Mouse (Mus musculus) testis, postnatal 10 days (tissue): ENCODE measurements around the gene Fam189b.
A peak's percentile ranks its signal among the peaks of the same experiment; 100 is the strongest.
"Not testable (repeated sequence)": the region's sequence is repeated elsewhere in the genome, so short reads cannot be mapped to it uniquely, and the experiment has no call there.

ENCODE experiments used
- DNase-seq: peaks from one replicate; pipeline ENCODE4 v3.0.0; 2021; ENCODE audit warnings: low spot score

Fam189b gene

DNA sequence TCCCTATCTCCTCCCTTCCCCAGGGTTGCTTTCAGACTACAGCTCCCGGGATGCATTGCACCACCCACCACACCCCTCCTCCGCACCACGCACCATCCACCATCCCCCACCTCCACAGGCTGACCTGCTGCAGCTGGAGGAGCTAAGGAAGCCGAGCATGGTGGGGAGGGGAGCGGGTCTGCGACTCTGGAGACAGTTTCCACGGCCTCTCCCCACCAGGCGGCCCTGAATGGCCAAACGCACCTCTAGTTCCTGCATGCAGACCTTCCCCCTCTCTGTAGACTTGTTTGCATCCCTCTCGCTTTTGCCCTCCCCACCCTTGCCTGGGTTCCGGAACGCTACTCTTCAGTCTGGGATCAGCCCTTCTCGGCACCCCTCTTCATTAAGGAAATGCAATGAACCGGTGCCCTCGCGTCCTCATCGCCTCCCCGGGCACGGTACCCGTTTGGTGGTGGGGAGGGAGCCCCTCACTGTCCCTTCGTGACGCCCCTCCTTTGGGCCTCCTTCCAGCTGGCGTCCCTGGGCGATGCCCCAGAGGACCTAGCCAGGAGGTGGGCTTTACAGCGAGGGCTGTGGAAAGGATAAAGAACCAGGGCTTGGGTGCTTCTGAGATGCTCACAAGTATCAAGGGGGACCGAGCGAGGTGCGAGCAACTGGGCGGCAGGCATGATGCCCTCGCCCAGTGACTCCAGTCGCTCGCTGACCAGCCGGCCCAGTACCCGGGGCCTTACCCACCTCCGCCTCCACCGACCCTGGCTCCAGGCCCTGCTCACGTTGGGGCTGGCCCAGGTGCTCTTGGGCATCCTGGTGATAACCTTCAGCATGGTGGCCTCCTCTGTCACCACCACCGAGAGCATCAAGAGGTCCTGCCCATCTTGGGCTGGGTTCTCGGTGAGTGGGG lies at the start of gene Fam189b:
Gene Fam189b (plus strand): TSS at position 86 of the 901 bp plus-strand sequence.
- peak; percentile 90 for DNase-seq

DNA sequence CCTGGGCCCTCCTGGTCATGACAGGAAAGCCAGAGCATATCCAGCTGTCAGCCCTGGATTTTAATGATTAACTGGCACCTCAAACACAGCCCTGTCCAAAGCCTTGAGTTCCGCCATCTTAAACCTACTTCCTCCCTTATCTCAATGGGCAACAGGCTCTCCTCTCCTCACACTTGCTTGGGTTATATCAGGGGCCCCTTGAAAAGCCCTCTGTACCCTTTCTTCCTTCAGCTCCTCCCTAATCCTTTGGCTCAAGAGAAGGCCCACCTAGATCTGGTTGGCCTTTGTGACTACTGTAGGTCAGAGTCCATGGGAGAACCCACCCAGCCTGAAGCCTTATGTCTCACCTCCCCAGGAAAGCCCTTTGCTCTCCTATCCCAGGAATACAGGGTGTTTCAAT lies 49.2 kb upstream of the Fam189b start:
- DNase-seq: no peak

DNA sequence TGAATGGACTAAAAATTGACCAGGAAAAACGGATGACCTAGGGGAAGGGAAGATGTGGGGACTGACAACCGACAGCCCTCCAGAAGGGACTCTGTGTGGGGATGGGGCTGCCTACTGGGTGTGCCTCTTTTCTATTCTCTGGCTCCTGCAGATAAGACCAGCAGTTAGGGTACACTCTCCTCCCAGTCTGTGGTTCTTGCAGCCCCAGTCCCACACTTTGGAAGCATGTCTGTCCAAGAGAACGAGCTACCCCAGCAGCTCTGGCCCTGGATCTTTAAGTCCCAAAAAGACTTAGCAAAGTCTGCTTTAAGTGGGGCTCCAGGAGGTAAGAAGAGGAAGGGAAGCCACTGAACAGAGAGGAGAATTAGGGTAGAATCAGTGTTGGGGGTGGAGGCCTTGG lies 47.0 kb upstream of the Fam189b start, which contains the start of gene Pklr:
Gene Pklr (plus strand): TSS at position 185 of the 400 bp plus-strand sequence.
- DNase-seq: no peak

DNA sequence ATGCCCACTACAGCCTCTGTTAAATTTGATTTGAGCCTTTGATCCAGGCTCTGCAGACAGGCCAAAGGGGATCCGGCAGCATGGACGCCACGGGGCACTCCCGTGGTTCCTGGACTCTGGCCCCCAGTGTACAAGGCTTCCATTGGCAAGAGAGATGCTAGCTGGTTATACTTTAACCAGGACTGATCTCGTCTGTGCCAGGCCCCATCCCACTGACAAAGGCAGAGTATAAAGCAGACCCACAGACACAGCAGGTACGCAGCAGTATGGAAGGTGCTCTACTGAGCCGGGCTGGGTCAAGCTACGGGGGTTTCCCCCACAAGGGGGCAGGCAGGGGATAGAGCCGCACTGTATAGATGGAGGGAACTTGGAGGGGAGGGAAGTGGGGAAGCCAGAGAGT lies 46.6 kb upstream of the Fam189b start:
- no peak for DNase-seq

DNA sequence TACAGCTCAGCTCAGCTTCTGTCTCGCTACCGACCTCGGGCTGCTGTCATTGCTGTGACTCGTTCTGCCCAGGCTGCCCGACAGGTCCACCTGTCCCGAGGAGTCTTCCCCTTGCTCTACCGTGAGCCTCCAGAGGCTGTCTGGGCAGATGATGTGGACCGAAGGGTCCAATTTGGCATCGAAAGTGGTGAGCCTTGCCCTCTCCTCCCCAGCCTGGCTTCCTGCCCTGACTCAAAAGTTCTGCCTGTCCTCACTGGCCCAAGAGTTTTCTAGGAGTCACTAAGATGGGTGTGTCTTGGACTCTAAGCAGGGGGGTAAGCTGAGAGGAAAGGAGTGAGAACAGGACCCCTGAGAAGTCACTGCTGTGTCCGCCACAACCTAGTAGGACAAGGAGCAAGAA lies 38.1 kb upstream of the Fam189b start:
- no peak for DNase-seq

DNA sequence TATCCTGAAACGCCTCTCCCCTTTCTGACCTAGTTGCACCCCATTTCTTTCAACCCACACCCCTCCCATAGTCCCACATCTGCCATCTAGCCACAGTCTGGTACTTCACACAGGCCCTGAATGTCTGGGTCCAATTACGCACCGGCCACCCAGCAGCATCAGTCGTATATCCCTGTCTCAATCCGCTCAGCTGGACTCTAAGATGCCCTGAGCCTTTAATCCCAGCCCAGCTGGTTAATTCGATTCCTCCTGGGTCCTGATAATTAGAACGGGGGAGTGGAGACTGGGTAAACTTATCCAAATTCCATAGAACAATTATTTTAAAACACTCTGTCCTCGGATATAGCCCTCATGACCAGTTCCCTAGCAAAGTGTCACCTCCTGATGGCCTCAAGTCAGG lies 37.4 kb upstream of the Fam189b start:
- DNase-seq: no peak

DNA sequence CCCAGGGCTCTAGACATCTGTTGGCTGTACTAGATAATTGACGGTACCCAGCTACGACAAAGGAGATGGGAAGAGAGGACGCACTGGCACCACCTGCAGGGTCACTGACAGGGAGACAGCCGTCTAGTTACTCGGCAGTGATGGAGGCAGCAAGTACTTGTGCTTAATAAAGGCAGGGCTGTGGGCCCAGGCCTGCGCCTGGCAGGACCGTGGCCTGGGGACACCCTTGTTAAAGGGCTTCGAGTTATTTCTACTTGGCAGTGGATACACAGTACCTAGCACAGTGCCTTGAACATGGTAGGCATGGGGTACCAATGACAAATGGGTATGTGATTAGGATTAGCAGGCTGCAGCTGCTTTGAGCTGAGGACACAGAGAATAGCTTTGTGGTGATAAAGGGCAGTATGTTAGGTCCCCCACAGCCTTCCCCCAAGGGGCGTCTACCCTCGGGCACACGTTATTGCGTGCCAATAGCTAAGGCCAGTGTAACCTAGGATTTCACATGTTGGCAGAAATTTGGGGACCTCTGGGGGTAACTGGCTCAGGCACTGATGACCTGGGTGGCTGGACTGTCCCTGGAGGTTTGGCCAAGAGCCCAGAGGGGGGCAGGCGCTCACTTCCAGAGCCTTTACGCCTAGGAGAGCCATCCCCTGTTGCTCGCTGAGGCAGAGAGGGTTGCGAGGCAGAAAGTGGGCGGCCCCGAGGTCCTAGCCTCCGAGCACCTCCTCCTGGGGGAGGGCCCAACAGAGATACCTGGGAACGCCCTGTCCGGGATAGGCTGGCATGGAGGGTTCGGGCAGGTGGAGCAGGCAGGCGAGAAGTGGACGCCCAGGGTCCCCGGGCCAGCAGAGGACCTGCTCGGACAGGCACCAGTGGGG lies 35.6 kb upstream of the Fam189b start:
- no peak for DNase-seq

DNA sequence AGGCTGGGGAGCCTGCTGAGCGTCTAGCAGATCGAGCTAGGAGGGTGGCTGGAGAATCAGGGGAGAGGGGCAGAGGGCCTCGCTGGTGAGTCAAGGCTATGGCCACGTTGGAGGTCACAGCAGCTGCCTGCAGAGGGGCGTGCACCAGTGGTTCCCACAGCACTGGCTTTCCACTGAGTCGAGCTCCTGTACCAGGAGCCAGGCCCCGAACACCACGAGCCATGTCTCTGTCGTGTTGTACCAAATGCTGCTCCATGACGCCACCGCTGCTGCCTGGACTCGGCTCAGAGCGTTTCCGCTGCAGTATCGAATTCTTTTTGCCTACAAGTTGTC lies 35.0 kb upstream of the Fam189b start:
- no peak for DNase-seq

DNA sequence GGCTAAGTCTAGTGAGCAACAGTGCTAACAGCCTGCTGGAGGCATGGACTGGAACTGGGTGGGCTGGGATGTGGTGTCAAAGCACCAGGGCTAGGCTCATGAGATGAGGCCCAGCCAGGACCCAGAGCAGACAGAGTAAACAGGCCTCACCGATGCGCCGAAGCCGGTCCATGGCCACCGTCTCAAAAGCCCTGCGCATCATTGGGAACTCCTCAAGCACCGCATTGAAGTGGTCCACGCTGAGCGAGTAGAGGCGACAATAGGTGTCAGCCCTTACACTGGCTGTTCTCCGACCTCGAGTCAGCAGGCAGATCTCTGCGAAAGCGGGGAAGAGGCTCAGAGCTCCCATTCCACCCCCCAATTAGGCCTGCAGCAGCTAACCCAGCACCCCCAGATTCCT lies 34.4 kb upstream of the Fam189b start:
- no peak for DNase-seq

DNA sequence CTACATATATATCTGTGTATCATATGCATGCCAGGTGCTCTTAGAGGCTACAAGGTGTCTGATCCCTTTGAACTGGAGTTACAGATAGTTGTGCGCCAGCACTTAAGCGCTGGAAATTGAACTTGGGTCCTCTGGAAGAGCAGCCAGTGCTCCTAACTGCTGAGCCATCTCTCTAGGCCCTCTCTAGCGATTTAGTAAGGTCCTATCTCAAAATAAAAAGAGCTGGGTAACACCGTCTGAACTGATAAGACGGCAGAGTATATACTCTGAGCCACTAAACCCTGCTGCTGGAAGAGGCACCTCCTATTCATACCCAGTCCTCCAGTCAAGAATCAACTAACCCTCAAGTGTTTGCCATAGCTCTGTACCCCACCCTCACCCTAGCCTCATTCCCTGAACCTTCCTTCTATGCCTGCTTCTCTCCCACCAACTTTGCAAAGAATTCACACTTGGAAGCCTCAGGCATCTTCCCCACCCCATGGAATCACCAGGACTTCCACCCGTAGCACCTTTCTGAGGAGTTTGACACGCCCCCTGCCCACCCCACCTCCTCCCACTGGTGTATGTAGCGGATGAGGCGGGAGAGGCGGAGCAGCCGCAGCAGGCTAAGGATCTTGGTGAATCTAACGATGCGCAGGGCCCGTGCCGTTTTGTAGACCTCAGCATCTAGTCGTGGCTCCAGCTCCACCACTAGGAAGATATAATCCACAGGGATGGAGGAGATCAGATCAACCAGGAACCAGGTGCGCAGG lies 30.7 kb upstream of the Fam189b start:
- no peak for DNase-seq

DNA sequence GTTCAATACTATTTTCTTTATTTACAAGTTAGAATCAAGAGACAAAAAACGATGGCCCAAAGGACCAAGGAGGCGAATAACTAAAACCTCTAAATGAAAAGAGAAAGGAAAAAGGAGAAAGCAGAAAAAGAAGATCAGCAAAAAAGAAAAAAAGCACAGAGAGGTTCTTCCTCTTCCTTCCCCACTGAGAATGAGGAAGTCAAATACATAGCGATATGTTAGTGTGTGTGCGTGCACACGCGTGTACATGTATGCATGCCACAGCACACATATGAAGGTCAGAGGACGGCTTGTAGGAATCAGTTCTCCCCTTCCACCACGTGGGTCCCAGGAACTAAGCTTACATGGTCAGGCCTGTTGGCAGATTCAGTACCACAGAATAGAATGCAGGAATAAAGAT lies 26.0 kb upstream of the Fam189b start:
- no peak for DNase-seq

DNA sequence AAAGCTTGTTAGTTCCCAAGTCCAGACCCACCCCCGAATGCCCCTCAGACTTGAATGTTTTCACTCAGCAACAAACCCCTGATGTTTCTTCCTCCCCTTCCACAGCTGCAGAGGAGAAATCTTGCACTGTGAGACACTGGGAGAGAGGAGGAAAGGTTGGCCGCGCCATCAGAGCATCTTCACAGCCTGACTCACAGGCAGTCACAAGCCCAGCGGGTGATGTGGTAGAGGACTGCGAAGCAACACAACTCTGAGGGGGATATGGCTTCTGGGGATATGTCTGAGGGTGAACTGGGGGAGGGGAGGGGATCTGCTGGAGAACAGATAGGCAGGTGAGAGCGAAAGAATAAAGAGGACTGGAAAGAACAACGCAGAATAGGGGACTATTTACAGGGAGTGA lies 24.3 kb upstream of the Fam189b start:
- DNase-seq: no peak

DNA sequence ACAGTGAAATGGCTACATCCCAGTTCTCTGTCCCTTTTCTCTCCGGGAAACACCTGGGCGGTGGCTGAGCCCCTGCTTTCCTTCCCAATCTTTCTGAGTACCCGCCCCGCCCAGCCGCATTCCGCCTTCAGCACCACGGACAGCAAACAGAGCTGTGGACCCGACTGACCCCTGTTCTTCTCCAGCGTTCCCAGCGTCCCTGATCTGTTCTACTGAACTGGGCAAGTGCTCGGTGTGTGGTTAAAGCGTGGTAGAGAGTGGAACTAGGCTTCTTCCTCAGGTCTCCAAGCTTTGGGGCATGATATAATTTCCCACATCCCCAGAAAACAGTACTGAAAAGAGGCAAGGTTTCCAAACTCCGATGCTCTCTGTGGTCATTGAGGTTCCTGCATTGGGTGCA lies 23.7 kb upstream of the Fam189b start:
- peak; percentile 90 for DNase-seq

DNA sequence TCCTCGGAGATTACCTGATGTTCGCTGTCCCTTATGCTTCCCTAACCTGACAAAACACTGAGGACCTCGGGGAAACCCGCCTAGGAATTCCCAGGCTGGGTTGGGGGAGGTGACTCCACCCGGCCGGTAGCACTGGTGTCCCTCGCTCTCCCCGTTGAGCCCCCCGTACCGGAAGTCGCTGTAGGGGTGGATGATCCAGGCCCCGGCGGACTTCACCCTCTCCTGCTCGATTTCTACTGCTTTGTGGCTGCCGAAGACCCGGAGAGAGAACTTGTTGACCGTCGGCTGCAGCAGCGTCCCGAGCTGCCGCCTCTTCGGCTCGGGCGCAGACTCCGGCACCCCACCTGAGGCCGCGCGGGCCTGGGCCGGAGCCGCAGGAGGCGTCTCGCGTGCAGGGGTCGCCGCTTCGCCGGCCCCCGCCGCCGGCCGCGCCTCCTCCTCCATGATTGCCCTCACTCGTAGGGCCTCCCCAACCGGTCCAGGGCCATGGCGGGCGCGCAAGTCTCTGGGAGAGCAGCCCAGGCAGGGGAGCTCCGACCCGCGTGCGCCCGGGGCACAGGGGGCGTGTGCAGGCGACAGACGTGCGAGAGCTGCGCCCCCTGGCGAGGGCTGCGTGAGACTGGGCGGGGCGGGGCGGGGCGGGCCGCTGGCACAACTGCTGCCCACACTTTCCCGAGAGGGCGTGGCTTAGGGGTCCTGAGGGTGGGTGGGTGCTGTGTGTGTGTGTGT lies 23.2 kb upstream of the Fam189b start, which contains the start of gene Hcn3:
Gene Hcn3 (minus strand): TSS at position 581 of the 729 bp plus-strand sequence.
- peak; percentile 83 for DNase-seq

DNA sequence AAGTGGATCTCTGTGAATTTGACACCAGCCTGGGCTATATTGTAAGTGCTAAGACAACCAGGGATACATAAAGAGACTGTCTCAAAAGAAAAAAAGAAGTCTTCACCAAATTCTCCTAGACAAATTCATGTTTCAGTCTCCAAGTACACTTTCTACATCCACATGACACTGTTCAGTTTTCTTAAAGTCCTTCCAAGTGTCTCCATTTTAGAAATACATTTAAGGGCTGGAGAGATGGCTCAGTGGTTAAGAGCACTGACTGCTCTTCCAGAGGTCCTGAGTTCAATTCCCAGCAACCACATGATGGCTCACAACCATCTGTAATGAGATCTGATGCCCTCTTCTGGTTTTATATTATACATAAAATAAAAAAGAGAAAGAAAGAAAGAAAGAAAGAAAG lies 21.7 kb upstream of the Fam189b start:
- not testable (repeated sequence) for DNase-seq

DNA sequence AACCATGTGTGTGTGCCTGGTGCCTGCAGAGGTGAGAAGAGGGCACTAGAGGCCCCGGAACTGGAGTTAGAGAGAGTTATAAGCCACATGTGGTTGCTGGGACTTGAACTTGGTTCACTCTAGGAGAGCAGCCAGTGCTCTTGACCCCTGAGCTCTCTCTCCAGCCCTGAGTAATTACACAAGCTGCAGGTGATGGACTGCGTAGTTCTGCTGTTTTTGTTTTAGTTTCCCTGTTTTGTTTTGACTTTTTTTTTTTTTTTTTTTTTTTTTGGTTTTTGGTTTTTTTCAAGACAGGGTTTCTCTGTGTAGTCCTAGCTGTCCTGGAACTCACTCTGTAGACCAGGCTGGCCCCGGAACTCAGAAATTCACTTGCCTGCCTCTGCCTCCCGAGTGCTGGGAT lies 21.2 kb upstream of the Fam189b start:
- DNase-seq: no peak

DNA sequence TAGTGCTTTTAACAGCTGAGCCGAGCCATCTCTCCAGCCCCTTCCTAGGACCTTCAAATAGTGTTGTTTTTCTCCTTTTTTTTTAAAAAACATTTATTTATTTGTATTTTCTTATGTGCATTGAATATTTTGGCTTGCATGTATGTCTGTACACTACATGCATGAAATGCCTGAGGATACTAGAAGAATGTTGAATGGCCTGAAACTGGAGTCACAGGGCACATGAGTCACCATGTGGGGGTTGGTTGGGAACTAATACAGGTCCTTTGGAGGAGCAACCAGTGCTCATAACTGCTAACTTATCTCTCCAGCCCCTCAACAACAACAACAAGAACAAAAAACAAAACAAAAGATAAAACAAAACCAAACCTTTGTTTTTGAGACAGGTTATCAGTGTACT lies 19.8 kb upstream of the Fam189b start:
- DNase-seq: no peak

DNA sequence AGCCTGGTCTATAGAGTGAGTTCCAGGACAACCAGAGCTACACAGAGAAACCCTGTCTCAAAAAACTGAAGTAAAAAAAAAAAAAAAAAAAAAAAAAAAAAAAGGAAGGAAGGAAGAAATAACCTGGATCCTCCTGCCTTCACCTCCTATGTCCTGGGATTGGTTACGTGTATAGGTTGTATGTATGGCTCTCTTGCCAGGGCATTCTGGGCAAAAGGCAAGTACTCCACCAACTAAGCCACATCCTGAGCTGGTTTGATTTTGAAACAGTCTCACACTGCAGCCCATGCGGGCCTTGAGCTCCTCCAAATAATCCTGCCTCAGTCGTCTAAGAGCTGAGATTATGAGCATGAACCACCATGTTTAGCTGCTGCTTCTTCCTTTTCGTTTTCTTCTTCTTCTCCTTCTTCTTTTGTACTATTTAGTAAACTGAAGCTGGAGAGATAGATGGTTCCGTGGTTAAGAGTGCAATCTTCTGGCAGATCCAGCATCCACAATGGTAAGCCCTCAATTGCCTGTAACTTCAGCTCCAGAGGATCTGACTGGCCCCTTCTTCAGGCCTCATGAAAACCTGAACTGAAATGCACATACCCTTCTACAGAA lies 19.2 kb upstream of the Fam189b start:
- DNase-seq: no peak

DNA sequence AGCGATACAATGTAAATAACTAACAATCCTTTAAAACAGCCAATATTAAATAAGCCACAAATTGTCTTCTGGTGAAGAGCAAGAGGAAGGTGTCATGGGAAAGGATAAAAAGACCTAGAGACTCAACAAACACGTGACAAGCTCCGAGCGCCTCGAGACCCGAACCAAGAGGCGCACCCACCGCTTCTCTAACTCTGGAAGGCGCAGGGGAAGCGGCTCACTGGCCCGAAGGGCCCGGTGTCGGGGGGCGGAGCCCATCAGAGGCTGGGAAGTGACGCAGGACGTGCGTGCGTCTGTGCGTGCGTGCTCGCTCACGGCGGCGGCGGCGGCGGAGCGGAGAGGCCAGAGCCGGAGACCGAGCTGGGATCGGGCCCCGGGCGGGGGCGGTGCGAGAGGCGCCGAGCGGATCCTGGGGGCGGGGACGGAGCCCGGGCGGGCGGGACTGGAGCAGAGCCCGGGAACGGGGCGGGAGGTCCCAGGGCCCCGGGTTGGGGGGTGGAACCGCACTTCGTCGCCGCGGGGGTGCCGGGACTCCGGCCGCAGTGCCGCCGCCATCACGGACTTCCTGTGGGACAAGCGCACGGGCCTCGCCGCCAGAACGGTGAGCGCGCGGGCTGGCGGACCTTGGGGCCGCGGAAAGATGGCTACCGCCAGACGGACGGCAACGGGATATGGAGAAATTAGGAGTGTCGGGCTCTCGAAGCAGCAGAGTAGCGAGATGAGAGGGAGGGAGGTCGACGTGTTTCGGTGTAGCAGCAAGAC lies 18.3 kb upstream of the Fam189b start, which contains the start of gene Clk2:
Gene Clk2 (plus strand): TSS at position 290 of the 762 bp plus-strand sequence.
- DNase-seq: peak; percentile 94

DNA sequence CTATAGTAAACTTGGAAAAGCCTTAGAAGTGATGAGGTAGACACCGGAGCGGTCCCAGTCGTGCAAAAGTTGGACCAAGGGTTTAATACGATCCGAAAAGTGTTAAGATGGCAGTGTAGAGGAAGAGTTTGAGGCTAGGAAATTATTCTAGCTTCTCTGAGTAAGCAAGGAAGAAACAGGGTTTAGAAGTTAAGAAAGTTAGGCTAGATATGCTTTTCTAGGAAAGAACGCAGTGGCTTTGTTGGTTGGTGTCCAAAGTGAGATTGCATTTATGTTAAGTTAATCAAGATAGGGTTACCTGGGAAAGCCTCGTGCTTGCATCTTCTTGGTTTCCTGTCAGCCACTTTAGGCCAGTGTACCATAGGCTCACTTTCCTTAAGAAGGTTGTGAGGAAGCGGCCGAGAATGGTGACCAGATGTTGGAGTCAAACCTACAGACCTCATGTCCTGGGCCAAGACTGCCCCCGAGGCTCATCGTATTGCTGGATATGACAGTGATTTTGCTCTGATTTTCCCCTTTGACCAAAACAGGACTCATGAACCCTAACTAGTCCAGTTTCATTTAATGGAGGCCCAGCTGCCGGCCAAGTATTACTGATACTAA lies 17.6 kb upstream of the Fam189b start:
- no peak for DNase-seq
